8 mouse cellular contexts compared by ENCODE assay signal in genomic region chr1:168056479-168056878, GRCm38 (mm10).
DNase-seq lines count a peak whose midpoint lies in the region; ATAC-seq and TF ChIP-seq lines count a peak whose summit lies in the region.
"Had no signal": no experiment of that assay in that cellular context is flagged by ENCODE, and none has a peak within 500 bp of the region (broad histone marks: within the 10 kb centered on the region; RNA-seq: fewer than 3 reads in every experiment).

No protein-coding gene starts in this region.

- no peak overlapping the region for H3K9ac ChIP-seq in intestine, embryonic 14.5 days (ENCODE audit: low read length)
- H3K9ac ChIP-seq in intestine, postnatal 0 days (ENCODE audit: low read depth, low read length), result no peak overlapping the region
- H3K9ac ChIP-seq in intestine, embryonic 15.5 days, result no peak overlapping the region

- no peaks in the 10 kb centered on the region for H3K36me3 ChIP-seq in intestine, embryonic 14.5 days (ENCODE audit: control insufficient read depth, insufficient read depth, low read length)
- H3K36me3 ChIP-seq in intestine, postnatal 0 days (ENCODE audit: control insufficient read depth, insufficient read depth), result no peaks in the 10 kb centered on the region
- H3K36me3 ChIP-seq in intestine, embryonic 15.5 days, result no peaks in the 10 kb centered on the region

- H3K4me1 ChIP-seq in intestine, embryonic 14.5 days (replicated peaks; ENCODE audit: control insufficient read depth, insufficient read depth, low read length), result no peaks in the 10 kb centered on the region
- H3K4me1 ChIP-seq in intestine, postnatal 0 days (replicated peaks; ENCODE audit: control insufficient read depth, insufficient read depth, low read length), result no peaks in the 10 kb centered on the region
- no peaks in the 10 kb centered on the region for H3K4me1 ChIP-seq in intestine, embryonic 15.5 days (replicated peaks)

- H3K27ac ChIP-seq in intestine, embryonic 14.5 days (ENCODE audit: low read depth), result no peak overlapping the region
- H3K27ac ChIP-seq in intestine, postnatal 0 days (ENCODE audit: low read depth, low read length), result no peak overlapping the region
- H3K27ac ChIP-seq in intestine, embryonic 15.5 days, result no peak overlapping the region

- no peak for DNase-seq in intestine, embryonic 14.5 days (ENCODE audit: low spot score)
- DNase-seq in ES-CJ7 (ENCODE audit: low read depth, low spot score) (peak; percentile 64), ZHBTc4 (ENCODE audit: low read depth, low spot score) (peak; percentile 64)
- DNase-seq in spleen, adult 18-20 months, result no peak
- DNase-seq in c-Kit-positive CD71-positive TER-119-positive erythroid progenitor cells, embryonic 14.5 days (ENCODE audit: low spot score), result no peak
- DNase-seq: lung, postnatal 10 days had no signal

- no peaks in the 10 kb centered on the region for H3K9me3 ChIP-seq in intestine, embryonic 14.5 days (ENCODE audit: control insufficient read depth, low read length)
- H3K9me3 ChIP-seq in intestine, postnatal 0 days (ENCODE audit: control insufficient read depth), result no peaks in the 10 kb centered on the region
- no peaks in the 10 kb centered on the region for H3K9me3 ChIP-seq in intestine, embryonic 15.5 days

- no peak for TF ChIP-seq CTCF in intestine, postnatal 0 days (IDR thresholded peaks at IDR 0.05; ENCODE audit: low read depth)

- H3K4me2 ChIP-seq in intestine, embryonic 14.5 days (ENCODE audit: low read length), result 0 out of 2 replicates have a peak overlapping the region, but pooled peaks have one; percentile 21
- H3K4me2 ChIP-seq in intestine, postnatal 0 days (replicated peaks; ENCODE audit: low read depth), result no peak overlapping the region
- H3K4me2 ChIP-seq in intestine, embryonic 15.5 days (replicated peaks), result peak overlapping the region; percentile 40; the same call in 1 of the 2 replicates

- WGBS in intestine, embryonic 14.5 days, result 7% methylated on average over 6 of the region's 7 CpGs
- WGBS in intestine, postnatal 0 days, result 10% methylated on average over 6 of the region's 7 CpGs
- WGBS in intestine, embryonic 15.5 days, result 2% methylated on average over 7 of the region's 7 CpGs

- no peaks in the 10 kb centered on the region for H3K27me3 ChIP-seq in intestine, embryonic 14.5 days (replicated peaks; ENCODE audit: control insufficient read depth, insufficient read depth, low read length)
- no peaks in the 10 kb centered on the region for H3K27me3 ChIP-seq in intestine, postnatal 0 days (replicated peaks; ENCODE audit: control insufficient read depth, insufficient read depth, low read length)
- no peaks in the 10 kb centered on the region for H3K27me3 ChIP-seq in intestine, embryonic 15.5 days (replicated peaks)

- H3K4me3 ChIP-seq in intestine, embryonic 14.5 days (ENCODE audit: low read depth, low read length), result no peak overlapping the region
- H3K4me3 ChIP-seq in intestine, postnatal 0 days (ENCODE audit: low read depth, low read length), result no peak overlapping the region
- no peak overlapping the region for H3K4me3 ChIP-seq in intestine, embryonic 15.5 days (replicated peaks)

- no peak for ATAC-seq in intestine, embryonic 14.5 days (replicated peaks; ENCODE audit: low FRiP score, low TSS enrichment, low read depth)
- no peak for ATAC-seq in intestine, postnatal 0 days
- ATAC-seq in intestine, embryonic 15.5 days, result no peak

Comparison
In these comparisons a context has a peak if more than half of its experiments do, and no peak if none do; other contexts are left out.
1. DNase-seq: peak in ES-CJ7 (single experiment) and ZHBTc4 (single experiment); none in intestine, embryonic 14.5 days (single experiment), spleen, adult 18-20 months (0 of 2) and c-Kit-positive CD71-positive TER-119-positive erythroid progenitor cells, embryonic 14.5 days (single experiment).